Mouse (Mus musculus): ENCODE measurements around the gene Skp1a. TPM values are rescaled to one million over a fixed set of nuclear protein-coding genes. Genes with fewer than 3 reads are reported as not detected.

Gene Skp1a
- polyA plus RNA-seq, 1 experiment from 2014 or later = 1,013 TPM

GRCm38 (mm10) chr11:52227053-52227452 lies 4.7 kb upstream of the Skp1a start:
- Histone ChIP-seq H3K27ac (ENCODE audit: low read depth, low read length) (no peak overlapping the region), H3K9ac (ENCODE audit: low read length) (no peak overlapping the region), H3K4me2 (no peak overlapping the region), H3K9me3 (ENCODE audit: control insufficient read depth, low read length) (no peaks in the 10 kb centered on the region), H3K4me1 (ENCODE audit: control insufficient read depth, insufficient read depth, low read length) (peaks cover 4% of the 10 kb centered on the region; the same call in 1 of the 2 replicates), H3K27me3 (ENCODE audit: control insufficient read depth, insufficient read depth, low read length) (no peaks in the 10 kb centered on the region), H3K4me3 (ENCODE audit: low read depth, low read length) (no peak overlapping the region), H3K36me3 (ENCODE audit: control insufficient read depth, insufficient read depth, low read length) (no peaks in the 10 kb centered on the region)
- ATAC-seq (ENCODE audit: low FRiP score) = no peak
- no peak for DNase-seq (ENCODE audit: low spot score, missing footprints)
- WGBS = 79% methylated on average over 3 of the region's 3 CpGs

GRCm38 (mm10) chr11:52227466-52228226 lies 4.1 kb upstream of the Skp1a start:
- no peaks in the 10 kb centered on the region for H3K9me3 ChIP-seq (ENCODE audit: control insufficient read depth, low read length)
- no peaks in the 10 kb centered on the region for H3K27me3 ChIP-seq (ENCODE audit: control insufficient read depth, insufficient read depth, low read length)
- DNase-seq (ENCODE audit: low spot score, missing footprints) (no peak), ATAC-seq (ENCODE audit: low FRiP score) (no peak)
- no peak overlapping the region for H3K4me2 ChIP-seq
- no peak overlapping the region for H3K9ac ChIP-seq (ENCODE audit: low read length)
- H3K4me3 ChIP-seq (ENCODE audit: low read depth, low read length) = no peak overlapping the region
- H3K36me3 ChIP-seq (ENCODE audit: control insufficient read depth, insufficient read depth, low read length) = no peaks in the 10 kb centered on the region
- 84% methylated on average over 13 of the region's 13 CpGs for WGBS
- peaks cover 4% of the 10 kb centered on the region for H3K4me1 ChIP-seq (ENCODE audit: control insufficient read depth, insufficient read depth, low read length)
- no peak overlapping the region for H3K27ac ChIP-seq (ENCODE audit: low read depth, low read length)

DNA sequence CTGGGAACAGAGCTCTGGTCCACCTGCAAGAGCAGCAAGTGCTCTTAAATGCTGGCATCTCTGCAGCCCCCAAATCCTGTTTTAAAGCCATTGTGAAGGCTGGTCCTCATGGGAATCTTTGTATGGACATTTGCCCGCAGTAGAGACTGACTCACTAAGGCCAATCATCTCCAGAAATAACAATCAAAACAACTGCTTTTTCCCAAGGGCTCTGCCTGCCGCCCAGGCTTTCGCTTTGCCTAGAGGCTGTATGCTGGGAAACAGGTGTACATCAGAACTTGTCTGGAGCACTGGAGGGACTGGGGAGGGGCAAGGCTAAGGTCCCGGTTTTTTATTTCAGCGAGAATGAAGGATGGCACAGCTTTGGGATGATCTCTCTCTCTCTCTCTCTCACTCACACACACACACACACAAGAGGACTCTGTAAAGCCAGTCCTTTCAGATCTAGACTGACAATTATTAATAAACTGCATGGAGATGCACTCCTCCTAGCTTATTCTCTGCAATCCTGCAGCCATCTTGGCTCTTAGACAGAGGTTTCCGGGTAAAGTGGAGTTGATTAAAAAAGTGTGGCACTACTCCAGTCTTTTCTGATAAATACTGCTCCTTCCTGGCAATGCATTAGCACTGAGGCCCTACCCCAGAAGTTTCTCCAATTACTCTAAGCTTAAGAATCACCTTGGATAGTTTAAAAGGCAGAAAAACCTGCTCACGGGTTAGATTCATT lies 2.9 kb upstream of the Skp1a start:
- Histone ChIP-seq H3K4me2 (no peak overlapping the region), H3K4me1 (ENCODE audit: control insufficient read depth, insufficient read depth, low read length) (peaks cover 15% of the 10 kb centered on the region), H3K9me3 (ENCODE audit: control insufficient read depth, low read length) (no peaks in the 10 kb centered on the region), H3K4me3 (ENCODE audit: low read depth, low read length) (no peak overlapping the region), H3K27me3 (ENCODE audit: control insufficient read depth, insufficient read depth, low read length) (no peaks in the 10 kb centered on the region), H3K36me3 (ENCODE audit: control insufficient read depth, insufficient read depth, low read length) (no peaks in the 10 kb centered on the region), H3K27ac (ENCODE audit: low read depth, low read length) (no peak overlapping the region), H3K9ac (ENCODE audit: low read length) (no peak overlapping the region)
- DNase-seq (ENCODE audit: low spot score, missing footprints) = no peak
- no peak for ATAC-seq (ENCODE audit: low FRiP score)
- 86% methylated on average over 7 of the region's 7 CpGs for WGBS

GRCm38 (mm10) chr11:52230694-52231093 lies 1.1 kb upstream of the Skp1a start:
- no peaks in the 10 kb centered on the region for H3K36me3 ChIP-seq (ENCODE audit: control insufficient read depth, insufficient read depth, low read length)
- 64% methylated on average over 5 of the region's 5 CpGs for WGBS
- DNase-seq (ENCODE audit: low spot score, missing footprints) (peak; percentile 76), ATAC-seq (ENCODE audit: low FRiP score) (no peak)
- no peaks in the 10 kb centered on the region for H3K27me3 ChIP-seq (ENCODE audit: control insufficient read depth, insufficient read depth, low read length)
- peak overlapping the region; percentile 99 for H3K4me3 ChIP-seq (ENCODE audit: low read depth, low read length)
- peaks cover 17% of the 10 kb centered on the region for H3K4me1 ChIP-seq (ENCODE audit: control insufficient read depth, insufficient read depth, low read length)
- no peaks in the 10 kb centered on the region for H3K9me3 ChIP-seq (ENCODE audit: control insufficient read depth, low read length)
- peak overlapping the region; percentile 99 for H3K9ac ChIP-seq (ENCODE audit: low read length)
- peak overlapping the region; percentile 89 for H3K4me2 ChIP-seq
- H3K27ac ChIP-seq (ENCODE audit: low read depth, low read length) = no peak overlapping the region

DNA sequence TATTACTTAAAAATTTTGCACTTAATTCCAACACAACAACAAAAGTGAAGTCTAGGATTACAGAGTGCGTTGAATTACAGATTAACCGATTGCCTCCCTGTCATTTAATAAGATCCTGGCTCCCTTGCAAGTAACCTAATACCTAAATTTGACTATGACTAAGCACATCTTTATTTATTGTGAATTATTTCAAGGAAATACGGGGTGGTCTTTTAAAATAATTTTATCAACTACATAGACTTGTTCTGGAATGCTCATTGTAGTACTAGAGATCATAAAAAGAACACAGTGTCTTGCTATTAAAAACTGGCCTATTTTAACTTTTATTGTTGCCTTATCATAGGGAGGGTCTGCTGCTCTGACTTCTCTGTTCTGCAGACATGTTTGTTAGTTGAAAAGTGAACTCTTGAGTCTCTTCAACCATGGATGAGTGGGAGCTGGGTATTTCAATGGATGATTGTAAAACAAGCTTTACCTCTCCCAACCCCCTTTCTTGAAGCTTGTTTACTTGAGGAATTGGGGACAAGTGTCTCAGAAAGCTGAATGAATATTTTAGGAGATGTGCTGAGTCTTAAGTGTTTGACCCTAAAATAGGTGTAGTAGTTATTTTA lies 1.4 kb downstream of the Skp1a start:
- H3K9ac ChIP-seq (ENCODE audit: low read length) = peak overlapping the region; percentile 99; the same call in 1 of the 2 replicates

GRCm38 (mm10) chr11:52233906-52234305 lies 2.1 kb downstream of the Skp1a start:
- DNase-seq (ENCODE audit: low spot score, missing footprints) (peak; percentile 65), ATAC-seq (ENCODE audit: low FRiP score) (no peak)
- H3K27me3 ChIP-seq (ENCODE audit: control insufficient read depth, insufficient read depth, low read length) = no peaks in the 10 kb centered on the region
- H3K4me2 ChIP-seq = peak overlapping the region; percentile 89
- peaks cover 3% of the 10 kb centered on the region; the same call in 1 of the 2 replicates for H3K36me3 ChIP-seq (ENCODE audit: control insufficient read depth, insufficient read depth, low read length)
- H3K4me1 ChIP-seq (ENCODE audit: control insufficient read depth, insufficient read depth, low read length) = peaks cover 17% of the 10 kb centered on the region
- WGBS = 93% methylated on average over 1 of the region's 1 CpGs
- H3K9me3 ChIP-seq (ENCODE audit: control insufficient read depth, low read length) = no peaks in the 10 kb centered on the region
- no peak overlapping the region for H3K27ac ChIP-seq (ENCODE audit: low read depth, low read length)
- 0 out of 2 replicates have a peak overlapping the region, but pooled peaks have one; percentile 99 for H3K4me3 ChIP-seq (ENCODE audit: low read depth, low read length)
- H3K9ac ChIP-seq (ENCODE audit: low read length) = no peak overlapping the region

More for the DNA sequence above, 1.4 kb downstream of the Skp1a start:
- no peaks in the 10 kb centered on the region; the same call in 1 of the 2 replicates for H3K36me3 ChIP-seq (ENCODE audit: control insufficient read depth, insufficient read depth, low read length)
- H3K9me3 ChIP-seq (ENCODE audit: control insufficient read depth, low read length) = no peaks in the 10 kb centered on the region
- H3K4me3 ChIP-seq (ENCODE audit: low read depth, low read length) = peak overlapping the region; percentile 99
- H3K4me2 ChIP-seq = peak overlapping the region; percentile 89
- H3K27ac ChIP-seq (ENCODE audit: low read depth, low read length) = no peak overlapping the region
- no peak for ATAC-seq (ENCODE audit: low FRiP score)
- H3K27me3 ChIP-seq (ENCODE audit: control insufficient read depth, insufficient read depth, low read length) = no peaks in the 10 kb centered on the region
- WGBS = 37% methylated on average over 3 of the region's 3 CpGs
- DNase-seq (ENCODE audit: low spot score, missing footprints) = peak; percentile 83
- peaks cover 17% of the 10 kb centered on the region for H3K4me1 ChIP-seq (ENCODE audit: control insufficient read depth, insufficient read depth, low read length)

- Histone ChIP-seq H3K9me3 (ENCODE audit: control insufficient read depth, low read length) (no peaks in the 10 kb centered on the region), H3K9ac (ENCODE audit: low read length) (no peak overlapping the region), H3K27ac (ENCODE audit: low read depth, low read length) (no peak overlapping the region), H3K4me2 (no peak overlapping the region), H3K27me3 (ENCODE audit: control insufficient read depth, insufficient read depth, low read length) (no peaks in the 10 kb centered on the region), H3K4me3 (ENCODE audit: low read depth, low read length) (no peak overlapping the region), H3K36me3 (ENCODE audit: control insufficient read depth, insufficient read depth, low read length) (peaks cover 5% of the 10 kb centered on the region; the same call in 1 of the 2 replicates), H3K4me1 (ENCODE audit: control insufficient read depth, insufficient read depth, low read length) (peaks cover 17% of the 10 kb centered on the region)
- DNase-seq (ENCODE audit: low spot score, missing footprints) = peak; percentile 79
- no peak for ATAC-seq (ENCODE audit: low FRiP score)
Observed at GRCm38 (mm10) chr11:52234509-52234908, 2.7 kb downstream of the Skp1a start.

DNA sequence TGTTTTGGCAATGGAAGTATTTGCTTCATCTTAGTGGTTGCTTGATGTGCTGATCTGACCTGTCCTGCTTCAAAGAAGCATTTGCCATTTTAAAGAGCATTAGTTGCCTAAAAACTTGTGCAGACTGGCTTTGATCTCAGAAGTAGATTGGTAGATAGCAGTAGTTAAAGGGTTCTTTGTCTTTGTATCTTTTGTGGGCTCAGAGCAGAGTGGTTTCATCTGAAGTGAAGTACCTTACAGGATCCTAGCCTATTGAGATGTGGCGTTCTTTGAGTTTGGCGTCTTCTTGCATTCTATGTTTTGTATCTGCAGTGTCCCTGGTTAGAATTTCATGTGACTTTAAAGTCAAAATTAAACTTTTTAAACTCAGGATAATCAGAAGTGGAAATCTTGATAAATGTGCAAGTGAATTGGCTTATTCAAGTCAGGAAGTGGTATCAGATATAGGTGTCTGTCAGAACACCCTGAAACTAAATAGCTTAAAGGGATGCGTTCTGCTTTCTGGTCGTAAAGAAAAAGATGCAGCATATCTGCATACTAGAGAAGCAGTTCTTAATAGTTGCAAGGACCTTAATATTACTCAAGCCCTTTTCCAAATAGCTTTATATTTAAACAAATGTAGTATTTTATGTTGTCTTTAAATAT lies 9.2 kb downstream of the Skp1a start:
- DNase-seq (ENCODE audit: low spot score, missing footprints) (no peak), ATAC-seq (ENCODE audit: low FRiP score) (no peak)
- no peak overlapping the region for H3K9ac ChIP-seq (ENCODE audit: low read length)
- WGBS = 90% methylated on average over 4 of the region's 4 CpGs
- H3K4me2 ChIP-seq = no peak overlapping the region
- no peak overlapping the region for H3K4me3 ChIP-seq (ENCODE audit: low read depth, low read length)
- H3K36me3 ChIP-seq (ENCODE audit: control insufficient read depth, insufficient read depth, low read length) = peaks cover 11% of the 10 kb centered on the region; the same call in 1 of the 2 replicates
- no peaks in the 10 kb centered on the region for H3K27me3 ChIP-seq (ENCODE audit: control insufficient read depth, insufficient read depth, low read length)
- no peak overlapping the region for H3K27ac ChIP-seq (ENCODE audit: low read depth, low read length)
- H3K4me1 ChIP-seq (ENCODE audit: control insufficient read depth, insufficient read depth, low read length) = no peaks in the 10 kb centered on the region
- H3K9me3 ChIP-seq (ENCODE audit: control insufficient read depth, low read length) = no peaks in the 10 kb centered on the region
